8 mouse cellular contexts compared by ENCODE assay signal in the genomic region with DNA sequence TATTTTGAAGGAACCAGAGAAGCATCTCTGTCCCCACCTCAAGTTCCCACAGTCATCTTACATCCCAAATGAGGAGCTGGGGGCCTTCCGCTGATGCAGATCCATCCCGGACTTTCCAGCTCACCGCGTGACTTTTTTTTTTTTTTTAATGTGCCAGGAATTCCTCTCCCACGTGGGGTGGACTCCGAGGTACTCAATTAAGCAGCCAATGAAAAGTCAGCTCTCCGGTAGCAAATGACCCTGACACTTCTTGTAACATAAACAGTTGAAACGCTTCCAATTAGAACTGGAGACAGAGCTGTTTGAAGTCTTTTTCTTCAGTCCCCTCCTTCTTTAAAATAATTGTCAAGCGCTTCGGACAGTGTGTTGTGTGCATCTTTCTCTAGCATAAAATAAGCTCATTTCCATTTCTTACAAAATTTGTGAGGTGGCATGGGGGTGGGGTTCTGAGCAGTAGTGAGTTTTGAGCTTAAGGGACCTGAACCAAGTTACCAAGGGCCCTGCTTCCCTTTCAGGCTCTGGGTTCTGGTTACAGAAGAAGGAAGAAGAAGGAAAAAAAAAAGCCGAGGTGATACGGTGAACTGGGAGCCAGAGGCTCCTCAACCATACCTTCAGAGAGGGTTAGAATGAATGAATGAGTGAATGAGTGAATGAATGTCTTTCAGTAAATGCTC. TPM values are rescaled to one million over a fixed set of nuclear protein-coding genes. Genes with fewer than 3 reads are reported as not detected.
DNase-seq lines count a peak whose midpoint lies in the region; ATAC-seq lines count a peak whose summit lies in the region.

No protein-coding gene starts in this region.

- no peak for ATAC-seq in embryonic facial prominence, embryonic 13.5 days (ENCODE audit: insufficient number of reproducible peaks, insufficient read depth, low FRiP score, low TSS enrichment, low read depth)
- ATAC-seq in midbrain, embryonic 13.5 days, result no peak

- under 1% methylated on average over 12 of the region's 12 CpGs for WGBS in embryonic facial prominence, embryonic 13.5 days
- 1% methylated on average over 12 of the region's 12 CpGs for WGBS in limb, embryonic 10.5 days
- WGBS in midbrain, embryonic 13.5 days, result under 1% methylated on average over 12 of the region's 12 CpGs

- peak overlapping the region; percentile 94 for H3K4me2 ChIP-seq in embryonic facial prominence, embryonic 13.5 days
- peak overlapping the region; percentile 58 for H3K4me2 ChIP-seq in midbrain, embryonic 13.5 days (replicated peaks)

- peak overlapping the region; percentile 65; the same call in 1 of the 2 replicates for H3K9ac ChIP-seq in embryonic facial prominence, embryonic 13.5 days
- H3K9ac ChIP-seq in midbrain, embryonic 13.5 days (replicated peaks), result 0 out of 2 replicates have a peak overlapping the region, but pooled peaks have one; percentile 57

- peak overlapping the region; percentile 88 for H3K27ac ChIP-seq in embryonic facial prominence, embryonic 13.5 days
- H3K27ac ChIP-seq in limb, embryonic 10.5 days, result peak overlapping the region; percentile 91
- peak overlapping the region; percentile 81 for H3K27ac ChIP-seq in midbrain, embryonic 13.5 days

- peaks cover 46% of the 10 kb centered on the region for H3K4me1 ChIP-seq in embryonic facial prominence, embryonic 13.5 days
- peaks cover 55% of the 10 kb centered on the region for H3K4me1 ChIP-seq in limb, embryonic 10.5 days
- H3K4me1 ChIP-seq in midbrain, embryonic 13.5 days (replicated peaks), result peaks cover 45% of the 10 kb centered on the region

- H3K36me3 ChIP-seq in embryonic facial prominence, embryonic 13.5 days, result no peaks in the 10 kb centered on the region
- no peaks in the 10 kb centered on the region for H3K36me3 ChIP-seq in limb, embryonic 10.5 days
- no peaks in the 10 kb centered on the region for H3K36me3 ChIP-seq in midbrain, embryonic 13.5 days

- peak; percentile 73 for DNase-seq in urinary bladder, postnatal 14 days (ENCODE audit: low spot score)
- no peak for DNase-seq in urinary bladder, postnatal 10 days (ENCODE audit: low spot score)
- DNase-seq in heart, postnatal 25 days (ENCODE audit: low spot score), result peak; percentile 44
- peak; percentile 90 for DNase-seq in limb, embryonic 10.5 days (ENCODE audit: low spot score)
- DNase-seq in thymus, postnatal 10 days (ENCODE audit: low spot score in 2 of 2), result no peak
- DNase-seq in layer of hippocampus, adult 11-12 months (ENCODE audit: low spot score), result no peak

- H3K4me3 ChIP-seq in embryonic facial prominence, embryonic 13.5 days, result peak overlapping the region; percentile 32
- peak overlapping the region; percentile 96 for H3K4me3 ChIP-seq in limb, embryonic 10.5 days
- no peak overlapping the region for H3K4me3 ChIP-seq in midbrain, embryonic 13.5 days (replicated peaks)

- intact Hi-C loops in heart, postnatal 25 days (cut with DNase I), result loop anchor here (2.0 to 5.0 kb wide), 3 partner anchors 44 to 151 kb away; no protein-coding TSS in a partner anchor

- peaks cover 30% of the 10 kb centered on the region for H3K27me3 ChIP-seq in embryonic facial prominence, embryonic 13.5 days
- peaks cover 27% of the 10 kb centered on the region for H3K27me3 ChIP-seq in limb, embryonic 10.5 days (ENCODE audit: low read depth, poor library complexity, severe bottlenecking)
- H3K27me3 ChIP-seq in midbrain, embryonic 13.5 days, result peaks cover 34% of the 10 kb centered on the region

- no peaks in the 10 kb centered on the region for H3K9me3 ChIP-seq in embryonic facial prominence, embryonic 13.5 days
- H3K9me3 ChIP-seq in limb, embryonic 10.5 days (replicated peaks), result no peaks in the 10 kb centered on the region
- H3K9me3 ChIP-seq in midbrain, embryonic 13.5 days, result no peaks in the 10 kb centered on the region

RNA-seq across cellular contexts. Expression of gene Tle3, which starts 3.5 kb away (rescaled TPM):
- polyA plus RNA-seq in embryonic facial prominence, embryonic 13.5 days (2015; fragmentation: Nextera tagmentation; extraction: Ambion mirVana), result 38.9 and 39.5 TPM in 2 replicates
- total RNA-seq in heart, postnatal 25 days (2021), result 10 to 100 TPM; 15.5 to 17.4 TPM
- 53.4 and 55.7 TPM in 2 replicates for polyA plus RNA-seq in limb, embryonic 10.5 days (2016; fragmentation: Nextera tagmentation; extraction: Ambion mirVana)
- polyA plus RNA-seq in midbrain, embryonic 13.5 days (2015; fragmentation: Nextera tagmentation; extraction: Ambion mirVana), result 40.7 and 50.8 TPM in 2 replicates

Comparison
In these comparisons a context has a peak if more than half of its experiments do, and no peak if none do; other contexts are left out.
1. DNase-seq: peak in urinary bladder, postnatal 14 days (single experiment), heart, postnatal 25 days (single experiment) and limb, embryonic 10.5 days (single experiment); none in urinary bladder, postnatal 10 days (single experiment), thymus, postnatal 10 days (0 of 2) and layer of hippocampus, adult 11-12 months (single experiment).
2. Peak in every context shown above with its lines, with median percentiles within 50 percentile points of each other: H3K27ac ChIP-seq.